Mouse (Mus musculus) spleen, adult 2 months (tissue): ENCODE measurements around the gene Slc44a4.
"Not testable (repeated sequence)": the region's sequence is repeated elsewhere in the genome, so short reads cannot be mapped to it uniquely, and the experiment has no call there.

Experiments
- CTCF ChIP-seq: fragments of 200-500 bp; IDR thresholded peaks from 2 replicates; pipeline ENCODE4 v1.5.1; 2011; ENCODE audit warnings: mild to moderate bottlenecking, inconsistent platforms; ENCODE audit not compliant: insufficient read depth, insufficient read length, insufficient replicate concordance; ENCODE audit errors: extremely low read depth
- POLR2A ChIP-seq: fragments of 200-500 bp; IDR thresholded peaks from 2 replicates; pipeline ENCODE4 v1.6.1; 2011; ENCODE audit warnings: low read depth, low read length, inconsistent platforms

GRCm38 (mm10) chr17:34972069-34972749, 57.9 kb downstream of the Slc44a4 start, which contains the start of the genes Hspa1a and Hspa1l:
- not testable (repeated sequence) for TF ChIP-seq CTCF, POLR2A
